Mouse (Mus musculus): Measurements from ENCODE around the gene Bmt2.

DNA sequence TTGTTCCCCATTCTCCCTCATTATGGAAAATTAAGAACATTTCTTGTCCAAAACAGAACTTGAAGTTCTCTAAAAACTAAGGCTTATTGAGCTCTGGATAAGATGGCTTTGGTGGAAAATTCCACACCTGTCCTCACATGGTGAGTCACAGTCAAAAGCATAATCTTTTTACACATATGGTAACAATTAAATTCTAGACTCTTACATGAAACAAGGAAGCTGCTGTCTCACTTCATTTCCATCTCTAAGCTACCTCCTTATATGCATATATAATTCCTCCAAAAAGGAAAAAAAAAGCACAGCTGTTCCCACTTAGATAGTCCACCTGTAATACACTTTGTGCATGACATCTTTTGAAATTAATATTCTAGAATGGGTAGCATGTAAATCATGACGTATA lies 45.2 kb downstream of the Bmt2 start:
- TF ChIP-seq CTCF (IDR thresholded peaks at IDR 0.05; ENCODE audit: low read depth) (no peak), EP300 (IDR thresholded peaks at IDR 0.05; ENCODE audit: low read depth) (no peak)

Data from heart, postnatal 0 days (tissue).